Mouse (Mus musculus): ENCODE data around the gene Tceal5.

The Tceal5 gene

DNA sequence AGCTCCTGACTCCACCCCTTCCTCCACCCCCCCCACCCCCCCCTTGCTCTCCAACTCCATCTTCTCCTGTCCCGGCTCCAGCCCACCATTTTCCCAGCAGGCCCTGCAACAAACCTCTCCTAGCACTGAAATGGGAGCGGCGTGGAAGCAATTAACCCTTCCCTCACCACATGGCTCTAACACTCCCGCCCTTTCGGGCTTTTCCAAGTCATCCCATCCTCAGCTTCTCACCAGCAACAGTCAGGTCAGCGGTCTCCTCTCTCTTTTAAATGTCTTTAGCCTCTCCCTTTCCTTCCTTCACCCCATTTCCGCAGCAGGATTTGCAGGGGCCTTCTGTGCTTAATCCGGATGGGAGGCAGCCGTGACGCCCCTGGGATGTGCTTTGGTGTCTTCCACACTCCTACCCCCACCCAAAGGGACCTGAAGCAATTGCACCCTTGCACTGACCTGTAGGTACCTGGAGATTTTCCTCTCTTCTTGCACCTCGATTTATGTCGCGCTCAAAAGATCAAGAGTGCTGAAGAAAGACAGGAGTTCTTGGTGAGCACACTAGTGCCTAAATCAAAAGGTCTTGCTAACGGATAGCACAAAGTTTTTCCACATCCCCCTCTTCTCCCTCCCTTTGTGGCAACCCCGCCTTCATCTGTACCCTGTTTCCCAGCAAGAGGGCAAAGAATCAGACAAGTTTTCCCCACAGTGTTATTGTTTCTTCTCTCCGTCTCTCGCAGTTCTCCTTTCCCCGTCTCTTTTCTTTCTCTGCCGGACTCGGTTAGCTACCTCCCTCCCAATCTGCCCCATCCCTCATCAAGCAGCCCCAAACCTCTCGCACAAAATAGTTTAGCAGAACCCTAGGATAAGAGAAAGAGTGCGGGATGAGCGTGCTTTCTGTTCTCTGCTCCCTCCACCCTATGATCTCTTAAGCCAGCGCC lies 32.2 kb downstream of the Tceal5 start:
- peak; percentile 84 for DNase-seq (ENCODE audit: low spot score)

DNA sequence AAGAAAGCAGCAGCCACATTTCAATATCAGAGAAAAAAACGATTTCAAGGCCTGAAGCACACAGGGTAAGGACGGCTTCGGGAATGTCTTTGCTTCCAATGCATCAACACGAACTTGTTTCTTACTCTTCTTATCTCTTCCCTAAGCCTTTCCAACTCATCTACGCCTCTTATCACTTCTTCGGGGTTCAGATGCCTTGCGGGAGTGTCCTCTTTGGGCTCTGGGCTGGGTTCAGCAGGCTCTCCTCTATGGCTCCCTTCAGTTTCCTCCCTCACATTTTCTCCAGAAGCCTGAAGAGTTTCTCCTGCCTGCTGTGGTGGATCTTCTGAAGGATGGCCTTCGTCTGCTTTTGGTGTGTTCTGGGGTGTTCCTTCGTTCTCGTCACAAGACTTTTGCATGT lies 33.1 kb downstream of the Tceal5 start:
- no peak for DNase-seq (ENCODE audit: low spot score)

Measured in embryo, embryonic 10 days (tissue).